Mouse (Mus musculus) limb, embryonic 14.5 days (tissue): ENCODE results near the gene Cfap97d2. TPM values are rescaled to one million over a fixed set of nuclear protein-coding genes. Genes with fewer than 3 reads are reported as not detected.

Experiments
- ATAC-seq: fragments of 200-750 bp; cut with Nextera tagmentation; 2 replicates; pipeline ENCODE4 v1.8.0; 2017; ENCODE audit warnings: low read depth, moderate number of reproducible peaks, moderate TSS enrichment; ENCODE audit not compliant: low FRiP score
- DNase-seq: peaks from one replicate; pipeline ENCODE4 v3.0.0-alpha.2; 2015; ENCODE audit warnings: low spot score
- H3K27ac ChIP-seq: fragments of 300-500 bp; sonication (generic); replicated peaks from 2 replicates; pipeline ENCODE4 v1.5.1; 2014; ENCODE audit warnings: low read depth, mild to moderate bottlenecking, low read length, moderate library complexity, mixed read lengths
- H3K27me3 ChIP-seq: fragments of 300-500 bp; sonication (generic); 2 replicates; pipeline ENCODE4 v1.6.1; 2014; ENCODE audit warnings: low read length, mixed read lengths; ENCODE audit not compliant: control insufficient read depth, insufficient read depth
- H3K36me3 ChIP-seq: fragments of 300-500 bp; sonication (generic); 2 replicates; pipeline ENCODE4 v1.6.1; 2014; ENCODE audit warnings: mild to moderate bottlenecking, low read length, moderate library complexity, mixed read lengths; ENCODE audit not compliant: control insufficient read depth, insufficient read depth
- H3K4me1 ChIP-seq: fragments of 300-500 bp; sonication (generic); 2 replicates; pipeline ENCODE4 v1.6.1; 2014; ENCODE audit warnings: antibody characterized with exemption, low read length, mixed read lengths; ENCODE audit not compliant: control insufficient read depth, insufficient read depth
- H3K4me2 ChIP-seq: fragments of 300-500 bp; sonication (generic); replicated peaks from 2 replicates; pipeline ENCODE4 v1.6.1; 2014; ENCODE audit warnings: low read depth, mild to moderate bottlenecking, low read length, moderate library complexity; ENCODE audit not compliant: severe bottlenecking
- H3K4me3 ChIP-seq: fragments of 300-500 bp; sonication (generic); replicated peaks from 2 replicates; pipeline ENCODE4 v1.5.1; 2014; ENCODE audit warnings: low read length
- H3K9ac ChIP-seq: fragments of 300-500 bp; sonication (generic); 2 replicates; pipeline ENCODE4 v1.6.1; 2014; ENCODE audit warnings: mild to moderate bottlenecking, low read depth, low read length, moderate library complexity; ENCODE audit not compliant: severe bottlenecking
- H3K9me3 ChIP-seq: fragments of 300-500 bp; sonication (generic); 2 replicates; pipeline ENCODE4 v1.6.1; 2016; ENCODE audit warnings: low read length; ENCODE audit not compliant: control insufficient read depth
- POLR2A ChIP-seq: fragments of 200-500 bp; IDR thresholded peaks from 2 replicates; pipeline ENCODE4 v1.8.0; 2012; ENCODE audit warnings: inconsistent platforms, mild to moderate bottlenecking, moderate library complexity, borderline replicate concordance; ENCODE audit not compliant: insufficient read depth, insufficient read length; ENCODE audit errors: extremely low read depth
- WGBS: fragments of 180-500 bp; shearing (Covaris S2); extraction: QIAGEN DNeasy Blood & Tissue Kit; methylation state at CpG from one replicate; pipeline ENCODE4 v1.1.7; 2014; 5-methylcytosine and 5-hydroxymethylcytosine counted together
- polyA plus RNA-seq, 2 experiments: library from polyadenylated mRNA; depleted of rRNA in 1 of 2; stranded (reverse) in 1 of 2; unstranded in 1 of 2; fragments of >200 nt; fragmentation: Nextera tagmentation in 1 of 2; extraction: Ambion mirVana in 1 of 2; gene quantifications; 2 replicates each; pipeline versions ENCODE4 v1.2.1 to v1.2.3; 2012 to 2014

Cfap97d2 gene
- polyA plus RNA-seq, 2 experiments: 0.10 TPM; not detected in 1

- no peak for ATAC-seq
- DNase-seq: no peak
- no peaks in the 10 kb centered on the region for H3K27me3 ChIP-seq
- no peak for TF ChIP-seq POLR2A
- no peak overlapping the region for H3K9ac ChIP-seq
- peaks cover 12% of the 10 kb centered on the region for H3K36me3 ChIP-seq
- H3K27ac ChIP-seq: no peak overlapping the region
- 0 out of 2 replicates have a peak overlapping the region, but pooled peaks have one; percentile 76 for H3K4me2 ChIP-seq
- peaks cover 21% of the 10 kb centered on the region for H3K4me1 ChIP-seq
- H3K9me3 ChIP-seq: no peaks in the 10 kb centered on the region
- no peak overlapping the region for H3K4me3 ChIP-seq
- WGBS: 69% methylated on average over 7 of the region's 7 CpGs
Observed at GRCm38 (mm10) chr8:13756480-13756879, 50.8 kb downstream of the Cfap97d2 start.

- Histone ChIP-seq H3K27me3 (no peaks in the 10 kb centered on the region), H3K4me1 (peaks cover 21% of the 10 kb centered on the region), H3K27ac (peak within 1 kb of the TSS; percentile 86), H3K4me3 (peak within 1 kb of the TSS; percentile 99), H3K9me3 (no peaks in the 10 kb centered on the region), H3K4me2 (peak within 1 kb of the TSS; percentile 76), H3K9ac (peak within 1 kb of the TSS; percentile 93), H3K36me3 (peaks cover 18% of the 10 kb centered on the region)
- WGBS: 10% methylated on average over 29 of the region's 40 CpGs
- DNase-seq (peak; percentile 90), ATAC-seq (peak; percentile 97)
- TF ChIP-seq POLR2A: peak; percentile 65; the same call in 1 of the 2 replicates
Observed at GRCm38 (mm10) chr8:13756982-13757804, 51.5 kb downstream of the Cfap97d2 start, which contains the start of gene Cdc16. TSS of gene Cdc16 (plus strand) at chr8:13757676.

DNA sequence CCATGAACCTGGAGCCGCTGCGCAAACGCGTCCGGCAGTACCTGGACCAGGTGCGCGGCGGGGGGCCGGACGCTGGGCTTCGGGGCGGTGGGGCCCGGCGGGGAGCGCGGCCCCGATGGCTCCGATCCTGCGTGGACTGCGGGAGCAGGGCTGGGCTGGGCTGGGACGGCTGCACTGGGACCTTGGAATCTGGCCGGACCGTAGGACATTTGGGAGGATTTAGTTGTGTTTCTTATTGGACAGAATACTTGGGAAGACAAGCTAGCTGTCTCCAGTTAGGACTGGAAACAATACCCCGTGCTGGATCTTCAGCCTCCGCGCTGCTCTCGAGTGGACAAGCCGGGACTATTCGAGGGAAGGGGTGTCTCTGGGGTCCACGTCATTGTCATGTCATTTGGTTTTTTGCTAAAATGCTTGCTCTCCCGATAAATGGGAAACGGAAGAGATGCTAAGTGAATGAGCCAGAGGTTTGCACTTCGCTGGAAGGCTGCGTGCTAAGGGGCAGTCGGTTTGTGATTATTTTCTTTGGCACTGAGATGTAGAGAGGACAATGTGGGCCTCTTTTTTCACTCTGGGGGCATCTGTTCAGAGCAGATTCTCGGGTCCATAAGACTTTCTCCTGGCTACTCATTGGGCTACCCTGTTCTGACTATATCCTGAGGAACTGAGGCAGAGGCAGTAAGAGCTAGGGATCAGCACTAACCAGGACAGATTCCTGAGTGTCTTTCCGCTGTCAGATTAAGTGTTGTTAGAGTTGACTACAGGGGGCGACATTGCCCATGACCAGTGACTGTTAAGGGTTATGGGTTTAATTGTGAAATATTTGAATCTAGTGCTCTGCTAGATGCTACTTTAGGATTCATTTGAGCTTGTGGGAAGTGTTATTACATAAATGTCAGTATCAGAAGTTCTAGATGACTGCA lies 52.4 kb downstream of the Cfap97d2 start:
- peak overlapping the region; percentile 86 for H3K27ac ChIP-seq
- H3K4me3 ChIP-seq: peak overlapping the region; percentile 99
- H3K4me1 ChIP-seq: peaks cover 21% of the 10 kb centered on the region
- peaks cover 26% of the 10 kb centered on the region for H3K36me3 ChIP-seq
- 2% methylated on average over 37 of the region's 38 CpGs for WGBS
- TF ChIP-seq POLR2A: no peak
- DNase-seq: peak; percentile 71
- peak overlapping the region; percentile 93 for H3K9ac ChIP-seq
- peak; percentile 64 for ATAC-seq
- peak overlapping the region; percentile 76 for H3K4me2 ChIP-seq
- H3K27me3 ChIP-seq: no peaks in the 10 kb centered on the region
- H3K9me3 ChIP-seq: no peaks in the 10 kb centered on the region

GRCm38 (mm10) chr8:13769206-13769605 lies 63.5 kb downstream of the Cfap97d2 start:
- no peaks in the 10 kb centered on the region for H3K27me3 ChIP-seq
- H3K4me1 ChIP-seq: no peaks in the 10 kb centered on the region
- no peak for DNase-seq
- TF ChIP-seq POLR2A: no peak
- no peak overlapping the region for H3K27ac ChIP-seq
- no peak overlapping the region for H3K4me2 ChIP-seq
- no peaks in the 10 kb centered on the region for H3K9me3 ChIP-seq
- 83% methylated on average over 11 of the region's 11 CpGs for WGBS
- no peak overlapping the region for H3K4me3 ChIP-seq
- no peak overlapping the region for H3K9ac ChIP-seq
- peaks cover 95% of the 10 kb centered on the region for H3K36me3 ChIP-seq
- no peak for ATAC-seq

DNA sequence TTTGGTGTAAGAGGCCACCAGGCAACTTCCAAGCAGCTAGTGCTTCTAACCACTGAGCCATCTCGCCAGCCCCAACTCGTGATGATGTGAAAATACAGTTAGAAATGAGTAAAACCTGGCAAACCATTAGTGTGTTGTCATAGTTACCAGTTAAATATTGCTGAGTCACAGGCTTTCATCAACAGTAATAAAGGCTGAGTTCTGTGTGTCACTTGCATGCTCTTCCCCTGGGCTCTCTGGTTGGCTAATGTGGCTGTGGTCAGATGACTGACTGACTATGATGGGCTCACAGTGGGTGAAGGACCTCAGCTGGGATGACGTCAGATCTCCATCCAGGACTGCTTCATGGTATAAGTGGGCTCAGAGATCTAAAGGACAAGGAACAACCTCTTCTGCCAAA lies 74.8 kb downstream of the Cfap97d2 start:
- WGBS: 86% methylated on average over 3 of the region's 3 CpGs
- H3K27ac ChIP-seq: no peak overlapping the region
- ATAC-seq: no peak
- no peak overlapping the region for H3K4me2 ChIP-seq
- no peaks in the 10 kb centered on the region for H3K27me3 ChIP-seq
- peaks cover 64% of the 10 kb centered on the region for H3K36me3 ChIP-seq
- no peak for TF ChIP-seq POLR2A
- H3K9ac ChIP-seq: no peak overlapping the region
- no peak overlapping the region for H3K4me3 ChIP-seq
- no peaks in the 10 kb centered on the region for H3K9me3 ChIP-seq
- peaks cover 3% of the 10 kb centered on the region; the same call in 1 of the 2 replicates for H3K4me1 ChIP-seq
- DNase-seq: no peak
